Mouse (Mus musculus) liver, adult 2 months (tissue): ENCODE data around the gene Trpm5.

Experiments used
- CTCF ChIP-seq: fragments of 200-500 bp; IDR thresholded peaks from 2 replicates; pipeline ENCODE4 v1.5.1; 2011; ENCODE audit warnings: low read depth, low read length, control low read depth
- POLR2A ChIP-seq: fragments of 200-500 bp; IDR thresholded peaks from 2 replicates; pipeline ENCODE4 v1.6.1; 2011; ENCODE audit warnings: low read length, control low read depth; ENCODE audit not compliant: insufficient read depth; ENCODE audit errors: extremely low read depth

- TF ChIP-seq CTCF (no peak), POLR2A (no peak)
These were observed 56.1 kb downstream of the Trpm5 start for GRCm38 (mm10) chr7:143038174-143038931.
